Mouse (Mus musculus) midbrain, embryonic 13.5 days (tissue): Measurements from ENCODE around the gene Adamtsl4. TPM values are rescaled to one million over a fixed set of nuclear protein-coding genes. Genes with fewer than 3 reads are reported as not detected.

Experiments
- ATAC-seq: fragments of 200-750 bp; cut with Nextera tagmentation; 2 replicates; pipeline ENCODE4 v1.8.0; 2017; ENCODE audit warnings: mild to moderate bottlenecking, moderate TSS enrichment, moderate library complexity
- H3K27ac ChIP-seq: fragments of 300-500 bp; sonication (generic); 2 replicates; pipeline ENCODE4 v1.5.1; 2015; ENCODE audit warnings: inconsistent platforms, mild to moderate bottlenecking, moderate library complexity
- H3K27me3 ChIP-seq: fragments of 300-500 bp; sonication (generic); 2 replicates; pipeline ENCODE4 v1.6.1; 2015; ENCODE audit warnings: mild to moderate bottlenecking, inconsistent platforms
- H3K36me3 ChIP-seq: fragments of 300-500 bp; sonication (generic); 2 replicates; pipeline ENCODE4 v1.6.1; 2015; ENCODE audit warnings: mild to moderate bottlenecking, inconsistent platforms
- H3K4me1 ChIP-seq: fragments of 300-500 bp; sonication (generic); replicated peaks from 2 replicates; pipeline ENCODE4 v1.6.1; 2015; ENCODE audit warnings: inconsistent platforms
- H3K4me2 ChIP-seq: fragments of 300-500 bp; sonication (generic); replicated peaks from 2 replicates; pipeline ENCODE4 v1.6.1; 2015; ENCODE audit warnings: moderate library complexity, mild to moderate bottlenecking, inconsistent platforms
- H3K4me3 ChIP-seq: fragments of 300-500 bp; sonication (generic); replicated peaks from 2 replicates; pipeline ENCODE4 v1.5.1; 2015; ENCODE audit warnings: mild to moderate bottlenecking, inconsistent platforms
- H3K9ac ChIP-seq: fragments of 300-500 bp; sonication (generic); replicated peaks from 2 replicates; pipeline ENCODE4 v1.6.1; 2015; ENCODE audit warnings: mild to moderate bottlenecking, inconsistent platforms
- H3K9me3 ChIP-seq: fragments of 300-500 bp; sonication (generic); 2 replicates; pipeline ENCODE4 v1.6.1; 2016; ENCODE audit warnings: mild to moderate bottlenecking, inconsistent platforms
- WGBS: fragments of 180-500 bp; shearing (Covaris S2); methylation state at CpG from one replicate; pipeline ENCODE4 v1.1.7; 2015; 5-methylcytosine and 5-hydroxymethylcytosine counted together
- polyA plus RNA-seq: library from polyadenylated mRNA; unstranded; fragments of >200 nt; fragmentation: Nextera tagmentation; extraction: Ambion mirVana; gene quantifications from 2 replicates; pipeline ENCODE4 v1.2.1, GENCODE M21; 2015

Gene Adamtsl4
- polyA plus RNA-seq: 0.68 and 1.9 TPM in 2 replicates

DNA sequence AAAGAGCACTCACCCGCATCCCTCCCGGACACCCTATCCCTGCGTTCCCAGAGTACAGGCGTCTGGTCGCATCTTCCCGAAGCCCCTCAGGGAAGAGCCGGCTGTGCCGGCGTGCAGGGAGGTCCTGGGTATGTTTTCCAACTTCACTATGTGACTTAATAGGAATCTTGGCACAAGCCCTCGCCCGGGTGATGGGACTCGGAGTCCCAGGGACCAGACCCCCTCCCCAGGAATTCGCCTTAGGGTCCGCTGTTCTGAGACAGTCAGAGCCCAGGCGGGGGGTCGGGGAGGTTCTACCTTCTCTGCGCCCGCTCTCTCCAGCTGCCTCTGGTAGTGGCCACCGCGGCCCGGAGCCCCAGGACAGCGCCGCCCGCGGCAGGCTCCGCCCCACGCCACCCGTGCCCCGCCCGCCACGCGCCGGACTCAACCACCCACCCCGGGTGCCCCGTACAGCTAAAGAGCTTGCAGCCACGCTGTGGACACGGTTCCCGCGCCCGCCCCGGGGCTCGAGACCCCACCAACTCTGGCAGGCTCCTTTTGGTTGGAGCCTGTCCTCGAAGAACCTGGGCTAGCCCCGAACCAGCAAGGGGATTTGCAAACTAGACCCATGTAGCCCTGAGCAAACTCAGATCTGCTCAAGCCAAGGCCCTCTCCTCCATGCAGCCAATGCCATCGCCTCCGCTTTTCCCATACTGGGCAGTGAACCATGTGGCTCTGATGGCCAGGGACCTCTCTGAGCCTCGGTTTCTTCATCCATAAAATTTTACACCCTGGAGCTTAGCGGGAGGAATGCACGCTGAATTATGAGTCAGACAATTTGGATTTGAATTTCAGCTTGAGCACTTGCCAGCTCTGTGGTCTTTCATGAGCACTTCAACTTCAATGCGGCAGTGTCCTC lies at the start of gene Adamtsl4:
Gene Adamtsl4 (minus strand): TSS at position 394 of the 898 bp plus-strand sequence.
- WGBS: 6% methylated on average over 50 of the region's 50 CpGs

DNA sequence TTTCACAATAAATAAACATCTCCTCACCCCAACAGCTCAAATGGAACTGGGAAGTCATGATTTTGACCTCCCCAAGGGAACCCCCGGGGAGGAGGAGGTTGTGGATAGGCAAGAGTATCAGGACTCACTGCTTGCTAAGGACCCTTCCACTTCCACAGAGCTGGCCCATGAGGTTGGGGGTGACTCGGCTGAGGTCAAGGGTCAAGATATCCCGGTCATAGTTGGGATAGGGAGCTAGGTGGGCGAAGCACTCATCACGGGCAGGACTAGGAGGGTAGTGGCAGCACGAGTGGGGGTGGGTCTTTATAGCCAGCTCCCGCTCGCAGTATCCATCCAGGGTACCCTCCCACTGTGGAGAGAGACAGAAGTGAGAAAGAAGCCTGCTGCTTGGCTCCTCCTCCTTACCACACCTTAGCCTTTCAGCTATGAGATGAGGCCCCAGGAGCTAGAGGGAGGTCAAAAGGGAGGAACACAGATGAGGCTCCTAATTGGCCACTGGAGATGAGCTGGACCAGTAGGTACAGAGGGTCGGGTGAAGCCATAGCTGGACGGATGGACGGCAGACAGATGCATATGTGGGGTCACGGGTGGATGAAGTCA lies 47.5 kb upstream of the Adamtsl4 start:
- H3K27ac ChIP-seq: no peak overlapping the region
- no peak overlapping the region for H3K9ac ChIP-seq
- no peak overlapping the region for H3K4me3 ChIP-seq
- H3K36me3 ChIP-seq: peaks cover 56% of the 10 kb centered on the region
- H3K27me3 ChIP-seq: no peaks in the 10 kb centered on the region
- H3K4me1 ChIP-seq: no peaks in the 10 kb centered on the region
- H3K4me2 ChIP-seq: no peak overlapping the region
- H3K9me3 ChIP-seq: no peaks in the 10 kb centered on the region
- WGBS: 87% methylated on average over 12 of the region's 12 CpGs
- no peak for ATAC-seq

More for the DNA sequence above, at the start of gene Adamtsl4:
- H3K4me1 ChIP-seq: peaks cover 25% of the 10 kb centered on the region
- H3K9ac ChIP-seq: peak within 1 kb of the TSS; percentile 63
- H3K4me3 ChIP-seq: peak within 1 kb of the TSS; percentile 40
- ATAC-seq: peak; percentile 65
- peaks cover 8% of the 10 kb centered on the region for H3K27me3 ChIP-seq
- H3K9me3 ChIP-seq: 0 out of 2 replicates have a peak, but pooled peaks cover 4% of the 10 kb centered on the region
- no peak within 1 kb of the TSS for H3K27ac ChIP-seq
- H3K4me2 ChIP-seq: peak within 1 kb of the TSS; percentile 80
- H3K36me3 ChIP-seq: no peaks in the 10 kb centered on the region

DNA sequence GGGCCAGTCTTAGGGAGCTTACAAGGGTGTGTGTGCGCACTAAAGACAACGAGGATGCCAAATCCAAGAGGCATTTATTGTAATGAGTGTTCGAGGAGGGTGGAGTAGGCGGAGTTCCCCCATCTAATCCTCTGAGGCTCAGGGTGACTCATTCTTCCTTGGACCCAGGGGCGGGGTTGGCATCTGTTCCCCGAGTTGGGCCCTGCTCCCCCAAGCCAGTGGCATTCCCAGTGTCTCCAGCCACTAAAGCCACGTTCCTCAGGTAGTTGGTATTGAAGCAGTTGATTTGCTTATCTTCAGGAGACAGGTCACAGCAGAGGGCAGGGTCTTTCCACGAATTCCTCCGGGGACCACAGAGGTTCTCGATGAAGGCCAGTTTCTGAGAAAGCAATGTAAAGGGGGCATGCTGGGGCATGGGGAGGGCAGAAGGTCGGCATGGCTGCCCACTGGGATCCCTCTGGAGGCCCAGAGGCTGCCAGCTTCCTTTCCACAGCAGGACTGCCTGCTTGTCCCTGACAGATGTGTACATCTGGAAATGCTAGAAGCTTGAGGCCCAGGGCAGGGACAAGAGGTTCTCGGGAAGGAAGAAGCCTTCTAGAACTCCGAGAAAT lies 46.5 kb upstream of the Adamtsl4 start:
- no peak for ATAC-seq
- H3K27me3 ChIP-seq: no peaks in the 10 kb centered on the region
- no peaks in the 10 kb centered on the region for H3K9me3 ChIP-seq
- H3K4me3 ChIP-seq: no peak overlapping the region
- no peak overlapping the region for H3K4me2 ChIP-seq
- H3K27ac ChIP-seq: no peak overlapping the region
- no peak overlapping the region for H3K9ac ChIP-seq
- H3K4me1 ChIP-seq: no peaks in the 10 kb centered on the region
- peaks cover 46% of the 10 kb centered on the region for H3K36me3 ChIP-seq
- 76% methylated on average over 13 of the region's 13 CpGs for WGBS

DNA sequence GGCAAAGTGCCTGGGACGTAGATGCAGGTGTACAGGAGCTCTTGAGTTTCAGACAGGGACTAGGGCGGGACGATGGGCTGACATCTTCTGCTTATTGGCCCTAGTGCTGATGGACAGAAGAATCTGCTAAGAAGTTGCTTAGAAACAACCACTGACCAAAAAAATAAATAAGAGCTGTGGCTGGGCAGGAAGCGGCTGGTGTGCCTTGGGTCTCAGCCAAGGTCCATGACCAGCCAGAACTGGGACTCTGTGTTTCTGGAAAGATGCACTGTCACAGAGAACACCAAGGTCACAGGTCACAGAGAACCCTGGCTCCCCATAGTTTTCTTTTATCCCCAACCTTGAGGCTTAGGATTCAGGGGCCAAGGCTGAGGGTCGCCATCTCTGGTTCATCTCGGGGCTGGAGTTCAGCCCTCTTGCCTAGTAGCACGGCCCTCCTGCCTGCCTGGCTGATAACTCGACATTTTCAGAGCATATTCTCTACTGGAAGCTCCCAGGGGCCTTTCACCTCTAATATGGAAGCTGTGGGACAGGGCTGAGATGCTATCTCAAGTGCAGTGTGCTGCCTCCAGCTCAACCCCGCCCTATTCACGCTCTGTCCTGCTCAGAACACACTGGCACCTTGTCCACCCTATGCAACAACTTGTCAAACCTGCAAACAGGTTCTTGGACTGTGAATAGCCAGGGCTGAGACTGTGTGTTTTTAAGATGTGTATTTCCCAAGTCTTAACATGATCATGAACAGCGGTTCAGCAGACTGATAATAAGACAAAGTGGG lies 45.2 kb upstream of the Adamtsl4 start:
- no peaks in the 10 kb centered on the region for H3K27me3 ChIP-seq
- H3K4me3 ChIP-seq: no peak overlapping the region
- no peak overlapping the region for H3K9ac ChIP-seq
- 81% methylated on average over 11 of the region's 11 CpGs for WGBS
- H3K4me2 ChIP-seq: no peak overlapping the region
- no peak overlapping the region for H3K27ac ChIP-seq
- H3K36me3 ChIP-seq: peaks cover 41% of the 10 kb centered on the region
- ATAC-seq: no peak
- H3K4me1 ChIP-seq: no peaks in the 10 kb centered on the region
- H3K9me3 ChIP-seq: no peaks in the 10 kb centered on the region

DNA sequence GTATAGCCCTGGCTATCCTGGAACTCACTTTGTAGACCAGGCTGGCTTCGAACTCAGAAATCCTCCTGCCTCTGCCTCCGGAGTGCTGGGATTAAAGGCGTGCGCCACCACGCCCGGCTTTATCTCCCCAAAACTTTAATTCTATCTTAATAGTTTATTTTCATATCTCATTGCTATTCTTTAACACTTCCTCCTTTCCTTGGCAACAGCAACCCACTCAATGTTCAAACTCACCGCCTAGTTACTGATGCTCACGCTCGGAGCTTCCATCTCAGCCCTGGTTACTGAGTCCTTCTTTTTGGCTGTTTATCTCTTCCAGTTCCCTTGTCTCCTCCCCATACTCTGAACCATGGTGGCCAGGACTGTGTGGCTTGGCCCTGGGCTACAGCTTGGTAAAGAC lies 44.6 kb upstream of the Adamtsl4 start:
- H3K36me3 ChIP-seq: peaks cover 35% of the 10 kb centered on the region
- no peaks in the 10 kb centered on the region for H3K4me1 ChIP-seq
- 96% methylated on average over 9 of the region's 9 CpGs for WGBS

DNA sequence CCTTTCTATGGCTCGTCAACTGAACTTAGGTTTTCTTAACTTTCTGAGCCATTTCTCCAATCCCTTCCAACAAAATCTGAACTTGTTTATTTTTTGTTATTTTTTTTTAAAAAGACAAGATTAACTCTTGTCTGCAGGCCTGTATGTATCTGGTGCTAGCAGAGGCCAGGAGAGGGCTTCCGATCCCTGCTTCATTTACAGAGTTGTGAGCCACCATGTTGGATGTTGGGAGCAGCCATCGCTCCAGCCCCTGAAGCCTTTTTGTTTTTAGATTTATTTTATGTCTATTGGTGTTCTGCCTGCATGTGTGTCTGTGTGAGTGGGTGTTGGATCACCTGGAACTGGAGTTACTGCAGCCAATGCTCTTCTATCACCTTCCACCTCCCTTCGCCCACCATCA lies 44.1 kb upstream of the Adamtsl4 start:
- no peak overlapping the region for H3K9ac ChIP-seq
- WGBS: 96% methylated on average over 4 of the region's 4 CpGs
- H3K27me3 ChIP-seq: no peaks in the 10 kb centered on the region
- no peak overlapping the region for H3K27ac ChIP-seq
- H3K4me3 ChIP-seq: no peak overlapping the region
- no peaks in the 10 kb centered on the region for H3K4me1 ChIP-seq
- H3K9me3 ChIP-seq: no peaks in the 10 kb centered on the region
- ATAC-seq: no peak
- H3K4me2 ChIP-seq: no peak overlapping the region
- peaks cover 30% of the 10 kb centered on the region for H3K36me3 ChIP-seq

More for the DNA sequence above, 44.6 kb upstream of the Adamtsl4 start:
- no peak overlapping the region for H3K9ac ChIP-seq
- H3K4me2 ChIP-seq: no peak overlapping the region
- H3K9me3 ChIP-seq: no peaks in the 10 kb centered on the region
- H3K27me3 ChIP-seq: no peaks in the 10 kb centered on the region
- no peak overlapping the region for H3K4me3 ChIP-seq
- ATAC-seq: no peak
- H3K27ac ChIP-seq: no peak overlapping the region

DNA sequence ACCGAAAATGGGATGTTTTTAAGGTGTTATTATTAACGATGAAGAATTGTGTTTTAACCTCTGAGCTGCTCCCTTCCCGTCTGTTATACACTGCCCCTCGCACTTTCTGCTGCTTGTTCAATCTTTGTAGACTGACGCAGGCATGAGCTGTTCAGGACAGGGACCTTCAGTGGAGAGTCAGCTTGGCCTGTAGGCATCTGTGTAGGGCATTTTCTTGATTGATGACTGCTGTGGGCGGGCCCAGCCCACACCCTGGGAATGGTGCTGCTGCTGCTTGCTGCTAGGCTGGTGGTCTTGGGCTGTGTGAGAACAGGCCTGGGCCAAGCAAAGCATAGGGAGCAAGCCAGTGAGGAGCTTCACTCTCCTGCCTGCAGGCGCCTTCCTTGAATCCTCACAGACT lies 42.7 kb upstream of the Adamtsl4 start:
- 90% methylated on average over 7 of the region's 7 CpGs for WGBS
- no peak for ATAC-seq

DNA sequence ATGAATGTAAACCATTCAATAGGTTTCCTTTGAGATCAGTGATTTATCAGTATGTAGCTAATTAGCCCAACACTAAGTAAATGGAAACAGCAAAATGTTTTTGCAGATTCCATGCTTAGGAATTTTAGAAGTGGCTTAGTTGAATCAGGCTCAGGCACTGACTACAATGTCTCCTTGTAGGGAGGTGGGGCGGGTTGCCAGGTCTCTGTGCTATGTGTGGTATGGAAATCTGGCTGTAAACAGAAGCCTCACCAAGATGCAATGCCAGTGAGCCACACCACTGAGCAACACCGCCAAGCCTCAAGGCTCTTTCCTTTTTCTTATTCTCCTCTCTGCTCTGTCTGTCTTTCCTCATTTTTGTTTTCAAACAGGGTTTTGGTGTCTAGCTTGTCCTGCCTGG lies 41.2 kb upstream of the Adamtsl4 start:
- Histone ChIP-seq H3K36me3 (peaks cover 1% of the 10 kb centered on the region; the same call in 1 of the 2 replicates), H3K27ac (no peak overlapping the region), H3K4me3 (no peak overlapping the region), H3K4me1 (no peaks in the 10 kb centered on the region), H3K4me2 (no peak overlapping the region), H3K27me3 (no peaks in the 10 kb centered on the region), H3K9ac (no peak overlapping the region), H3K9me3 (no peaks in the 10 kb centered on the region)
- WGBS: 82% methylated on average over 2 of the region's 2 CpGs
- ATAC-seq: no peak

More for the DNA sequence above, 42.7 kb upstream of the Adamtsl4 start:
- no peak overlapping the region for H3K9ac ChIP-seq
- H3K4me1 ChIP-seq: no peaks in the 10 kb centered on the region
- H3K9me3 ChIP-seq: no peaks in the 10 kb centered on the region
- no peak overlapping the region for H3K4me3 ChIP-seq
- H3K27ac ChIP-seq: no peak overlapping the region
- no peaks in the 10 kb centered on the region for H3K27me3 ChIP-seq
- H3K36me3 ChIP-seq: peaks cover 16% of the 10 kb centered on the region
- H3K4me2 ChIP-seq: no peak overlapping the region

DNA sequence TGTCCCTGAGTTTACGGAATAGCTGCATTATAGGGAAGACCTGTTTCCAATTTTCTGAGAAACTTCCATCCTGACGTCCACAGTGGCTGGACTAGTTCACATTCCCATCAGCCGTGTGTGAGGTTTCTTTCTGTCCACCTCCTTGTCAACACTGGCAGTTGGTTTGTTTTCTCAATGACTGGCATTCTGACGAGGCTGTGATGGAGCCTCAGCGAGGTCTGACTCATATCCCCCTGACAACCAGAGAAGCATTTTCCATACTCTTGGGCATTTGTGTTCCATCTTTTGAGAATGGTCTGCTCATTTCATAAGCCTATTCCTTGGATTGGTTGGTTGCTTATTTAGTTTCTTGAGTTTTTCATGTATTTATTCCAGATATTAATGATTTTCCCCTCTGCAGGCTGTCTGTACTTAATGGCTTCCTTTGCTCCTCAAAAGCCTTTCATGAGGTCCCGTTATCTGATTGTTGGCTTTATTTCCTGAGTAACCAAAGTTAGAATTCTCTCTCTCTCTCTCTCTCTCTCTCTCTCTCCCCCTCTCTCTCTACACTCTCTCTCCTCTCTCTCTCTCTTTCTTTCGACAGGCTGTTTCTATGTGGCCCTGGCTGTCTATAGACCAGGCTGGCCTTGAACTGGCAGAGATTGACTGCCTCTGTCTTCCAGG lies 39.1 kb upstream of the Adamtsl4 start:
- Histone ChIP-seq H3K36me3 (no peaks in the 10 kb centered on the region), H3K4me2 (no peak overlapping the region), H3K27ac (no peak overlapping the region), H3K9me3 (no peaks in the 10 kb centered on the region), H3K4me1 (no peaks in the 10 kb centered on the region), H3K27me3 (no peaks in the 10 kb centered on the region), H3K9ac (no peak overlapping the region), H3K4me3 (no peak overlapping the region)
- no peak for ATAC-seq
- WGBS: 71% methylated on average over 7 of the region's 7 CpGs

DNA sequence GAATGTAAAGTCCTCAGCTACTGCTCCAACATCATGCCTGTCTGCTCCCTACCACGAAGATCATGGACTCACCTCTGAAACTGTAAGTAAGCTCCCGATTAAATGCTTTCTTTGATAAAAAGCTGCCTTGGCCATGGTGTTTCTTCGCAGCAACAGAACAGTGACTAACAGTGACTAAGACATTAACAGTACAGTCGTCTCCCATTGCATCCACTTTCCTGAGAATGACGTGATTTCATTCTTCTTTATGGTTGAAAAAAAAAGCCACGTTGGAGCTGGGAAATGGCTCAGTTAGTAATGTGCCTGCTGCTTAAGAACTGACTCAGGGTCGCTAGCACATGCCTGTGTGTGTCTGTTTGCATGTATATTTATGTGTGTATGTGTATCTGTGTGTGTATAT lies 38.1 kb upstream of the Adamtsl4 start:
- WGBS: 88% methylated on average over 7 of the region's 7 CpGs
- H3K4me2 ChIP-seq: no peak overlapping the region
- ATAC-seq: no peak
- H3K27me3 ChIP-seq: no peaks in the 10 kb centered on the region
- no peaks in the 10 kb centered on the region for H3K36me3 ChIP-seq
- H3K27ac ChIP-seq: no peak overlapping the region
- H3K4me1 ChIP-seq: no peaks in the 10 kb centered on the region
- no peaks in the 10 kb centered on the region for H3K9me3 ChIP-seq
- no peak overlapping the region for H3K9ac ChIP-seq
- no peak overlapping the region for H3K4me3 ChIP-seq

DNA sequence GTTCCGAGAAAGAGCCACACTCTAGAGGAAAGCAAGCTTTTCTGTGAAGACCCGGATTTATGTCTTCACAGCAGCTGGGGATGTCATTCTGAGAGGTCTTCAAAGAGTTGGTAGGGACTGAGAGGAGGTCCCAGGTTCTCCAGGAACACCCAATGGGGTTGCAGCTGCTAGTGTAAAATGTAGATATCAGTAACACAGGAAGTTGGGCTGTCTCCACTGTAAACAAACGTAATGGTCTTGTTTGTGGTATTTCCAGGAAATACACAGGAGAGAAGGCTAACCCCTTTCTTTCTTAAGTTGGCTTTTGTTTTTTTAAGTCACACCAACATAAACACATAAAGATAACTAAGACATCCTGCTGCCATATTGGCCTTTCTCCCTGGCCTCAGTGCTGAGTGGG lies 34.7 kb upstream of the Adamtsl4 start:
- H3K9me3 ChIP-seq: no peaks in the 10 kb centered on the region
- H3K4me3 ChIP-seq: no peak overlapping the region
- no peaks in the 10 kb centered on the region for H3K27me3 ChIP-seq
- ATAC-seq: no peak
- H3K27ac ChIP-seq: no peak overlapping the region
- no peak overlapping the region for H3K4me2 ChIP-seq
- WGBS: 81% methylated on average over 3 of the region's 3 CpGs
- 0 out of 2 replicates have a peak, but pooled peaks cover 3% of the 10 kb centered on the region for H3K36me3 ChIP-seq
- no peaks in the 10 kb centered on the region for H3K4me1 ChIP-seq
- no peak overlapping the region for H3K9ac ChIP-seq
